Mouse (Mus musculus): ENCODE measurements at regions not wholly inside any gene's neighbourhood (a gene's known extent, or its start where the extent isn't known, plus 50 kb on each side); places are given as distances from the start of the nearest gene placed in this dataset.

DNA sequence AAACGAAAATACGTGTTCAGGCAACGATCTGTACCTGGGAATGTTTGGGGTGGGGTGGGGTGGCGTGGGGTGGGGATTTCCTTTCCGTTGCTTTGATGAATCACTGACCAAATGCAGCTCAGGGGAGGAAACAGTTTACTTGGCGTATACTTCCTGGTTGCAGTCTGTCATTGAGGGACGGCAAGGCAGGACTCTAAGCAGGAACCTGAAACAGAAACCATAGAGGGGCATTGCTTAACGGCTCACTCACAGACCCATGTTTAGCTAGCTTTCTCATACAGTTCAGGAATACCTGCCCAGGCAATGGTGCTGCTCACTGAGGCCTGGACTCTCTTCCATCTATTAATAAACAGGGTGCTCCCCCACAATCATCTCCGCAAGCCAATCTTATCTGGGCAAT is 55.1 kb upstream of the Smox start:
- H3K9ac ChIP-seq (ENCODE audit: low read length) = no peak overlapping the region
- ATAC-seq (no peak), DNase-seq (ENCODE audit: low spot score) (no peak)
- 87% methylated on average over 9 of the region's 9 CpGs for WGBS
- no peaks in the 10 kb centered on the region for H3K36me3 ChIP-seq (ENCODE audit: control insufficient read depth, insufficient read depth, low read length)
- H3K27me3 ChIP-seq (replicated peaks; ENCODE audit: control insufficient read depth, insufficient read depth, low read length) = no peaks in the 10 kb centered on the region
- no peaks in the 10 kb centered on the region for H3K9me3 ChIP-seq (replicated peaks; ENCODE audit: control insufficient read depth, low read length)
- no peak overlapping the region for H3K4me2 ChIP-seq (ENCODE audit: low read length)
- no peak overlapping the region for H3K27ac ChIP-seq (ENCODE audit: low read depth, low read length)
- H3K4me1 ChIP-seq (ENCODE audit: control insufficient read depth, insufficient read depth, low read length) = no peaks in the 10 kb centered on the region
- H3K4me3 ChIP-seq (ENCODE audit: low read depth, low read length) = no peak overlapping the region

DNA sequence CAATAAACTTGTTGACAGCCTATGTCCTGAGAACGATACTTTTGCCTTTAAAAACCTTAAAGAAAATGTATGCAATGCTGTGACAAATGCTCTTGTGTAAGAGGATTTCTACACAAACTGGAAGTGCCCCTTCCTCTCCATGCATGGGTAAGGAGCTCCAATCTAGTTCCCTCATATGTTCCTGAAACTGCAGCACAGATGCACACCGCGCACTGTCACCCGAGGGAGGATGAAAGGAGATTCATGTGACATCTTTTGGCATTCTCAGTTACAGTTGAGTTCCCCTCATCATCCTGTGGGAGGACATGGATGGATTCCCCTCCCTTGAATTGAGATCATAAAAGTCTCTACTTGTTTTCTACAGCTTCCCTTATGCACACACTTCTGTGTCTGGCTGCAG is 60.8 kb upstream of the Smox start:
- Histone ChIP-seq H3K4me2 (ENCODE audit: low read length) (no peak overlapping the region), H3K27ac (ENCODE audit: low read depth, low read length) (no peak overlapping the region), H3K4me3 (ENCODE audit: low read depth, low read length) (no peak overlapping the region), H3K4me1 (ENCODE audit: control insufficient read depth, insufficient read depth, low read length) (no peaks in the 10 kb centered on the region), H3K27me3 (replicated peaks; ENCODE audit: control insufficient read depth, insufficient read depth, low read length) (no peaks in the 10 kb centered on the region), H3K36me3 (ENCODE audit: control insufficient read depth, insufficient read depth, low read length) (no peaks in the 10 kb centered on the region), H3K9me3 (replicated peaks; ENCODE audit: control insufficient read depth, low read length) (no peaks in the 10 kb centered on the region), H3K9ac (ENCODE audit: low read length) (no peak overlapping the region)
- DNase-seq (ENCODE audit: low spot score) (no peak), ATAC-seq (no peak)
- 94% methylated on average over 4 of the region's 4 CpGs for WGBS

- Histone ChIP-seq H3K36me3 (ENCODE audit: control insufficient read depth, insufficient read depth, low read length) (no peaks in the 10 kb centered on the region), H3K4me2 (ENCODE audit: low read length) (no peak overlapping the region), H3K9me3 (replicated peaks; ENCODE audit: control insufficient read depth, low read length) (no peaks in the 10 kb centered on the region), H3K9ac (ENCODE audit: low read length) (no peak overlapping the region), H3K4me1 (ENCODE audit: control insufficient read depth, insufficient read depth, low read length) (no peaks in the 10 kb centered on the region), H3K27ac (ENCODE audit: low read depth, low read length) (no peak overlapping the region), H3K27me3 (replicated peaks; ENCODE audit: control insufficient read depth, insufficient read depth, low read length) (no peaks in the 10 kb centered on the region), H3K4me3 (ENCODE audit: low read depth, low read length) (no peak overlapping the region)
- 75% methylated on average over 4 of the region's 4 CpGs for WGBS
- no peak for ATAC-seq
- DNase-seq (ENCODE audit: low spot score) = no peak
These were observed 63.2 kb upstream of the Smox start for GRCm38 (mm10) chr2:131428089-131428488.

GRCm38 (mm10) chr2:131426941-131427340 is 64.4 kb upstream of the Smox start:
- Histone ChIP-seq H3K4me2 (ENCODE audit: low read length) (no peak overlapping the region), H3K4me1 (ENCODE audit: control insufficient read depth, insufficient read depth, low read length) (no peaks in the 10 kb centered on the region), H3K27me3 (replicated peaks; ENCODE audit: control insufficient read depth, insufficient read depth, low read length) (no peaks in the 10 kb centered on the region), H3K27ac (ENCODE audit: low read depth, low read length) (no peak overlapping the region), H3K4me3 (ENCODE audit: low read depth, low read length) (no peak overlapping the region), H3K36me3 (ENCODE audit: control insufficient read depth, insufficient read depth, low read length) (no peaks in the 10 kb centered on the region), H3K9ac (ENCODE audit: low read length) (no peak overlapping the region), H3K9me3 (replicated peaks; ENCODE audit: control insufficient read depth, low read length) (no peaks in the 10 kb centered on the region)
- ATAC-seq (no peak), DNase-seq (ENCODE audit: low spot score) (no peak)

DNA sequence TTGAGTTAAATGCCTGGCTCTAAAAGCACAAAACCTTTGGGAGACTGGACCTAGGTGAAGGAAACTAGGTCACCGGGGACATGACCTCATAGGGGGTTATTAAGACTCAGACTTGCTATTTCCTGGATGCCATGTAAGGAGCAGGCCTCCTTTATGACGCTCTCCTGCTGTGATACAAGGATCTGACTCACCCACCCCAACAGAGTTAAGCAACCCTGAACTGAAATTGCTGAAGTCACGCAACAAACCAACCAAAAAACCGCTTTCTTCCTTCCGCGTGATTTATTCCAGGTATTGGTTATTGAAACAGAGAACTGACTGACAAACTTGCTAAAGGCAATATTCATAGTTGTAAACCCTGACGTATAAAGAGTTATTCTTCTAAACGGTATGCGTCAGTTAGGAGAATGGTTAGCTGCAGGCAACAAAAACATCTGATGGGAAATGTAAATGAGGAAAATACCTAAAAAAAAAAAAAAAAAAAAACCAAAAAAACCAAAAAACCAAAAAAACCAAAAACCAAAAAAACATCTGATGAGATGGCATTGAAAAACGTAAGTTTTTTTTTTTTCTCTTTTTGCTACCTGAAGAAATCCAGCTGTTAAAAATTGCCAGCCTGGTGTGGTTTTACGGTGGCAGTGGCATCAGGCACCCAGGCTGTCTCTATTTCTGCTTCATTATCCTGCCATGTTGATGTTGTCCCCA is 67.5 kb upstream of the Smox start:
- ATAC-seq (no peak), DNase-seq (ENCODE audit: low spot score) (no peak)
- no peaks in the 10 kb centered on the region for H3K4me1 ChIP-seq (ENCODE audit: control insufficient read depth, insufficient read depth, low read length)
- no peak overlapping the region for H3K4me2 ChIP-seq (ENCODE audit: low read length)
- H3K9ac ChIP-seq (ENCODE audit: low read length) = no peak overlapping the region
- no peaks in the 10 kb centered on the region for H3K27me3 ChIP-seq (replicated peaks; ENCODE audit: control insufficient read depth, insufficient read depth, low read length)
- no peaks in the 10 kb centered on the region for H3K9me3 ChIP-seq (replicated peaks; ENCODE audit: control insufficient read depth, low read length)
- no peak overlapping the region for H3K27ac ChIP-seq (ENCODE audit: low read depth, low read length)
- no peaks in the 10 kb centered on the region for H3K36me3 ChIP-seq (ENCODE audit: control insufficient read depth, insufficient read depth, low read length)
- 82% methylated on average over 11 of the region's 11 CpGs for WGBS
- H3K4me3 ChIP-seq (ENCODE audit: low read depth, low read length) = no peak overlapping the region

- no peak overlapping the region for H3K27ac ChIP-seq (ENCODE audit: low read depth, low read length)
- WGBS = under 1% methylated on average over 13 of the region's 13 CpGs
- peak overlapping the region; percentile 48 for H3K4me2 ChIP-seq (ENCODE audit: low read length)
- no peaks in the 10 kb centered on the region for H3K36me3 ChIP-seq (ENCODE audit: control insufficient read depth, insufficient read depth, low read length)
- no peaks in the 10 kb centered on the region for H3K27me3 ChIP-seq (replicated peaks; ENCODE audit: control insufficient read depth, insufficient read depth, low read length)
- peak overlapping the region; percentile 36 for H3K4me3 ChIP-seq (ENCODE audit: low read depth, low read length)
- H3K9me3 ChIP-seq (replicated peaks; ENCODE audit: control insufficient read depth, low read length) = no peaks in the 10 kb centered on the region
- no peaks in the 10 kb centered on the region for H3K4me1 ChIP-seq (ENCODE audit: control insufficient read depth, insufficient read depth, low read length)
- peak overlapping the region; percentile 25; the same call in 1 of the 2 replicates for H3K9ac ChIP-seq (ENCODE audit: low read length)
- DNase-seq (ENCODE audit: low spot score) (peak; percentile 88), ATAC-seq (peak; percentile 93)
These were observed 68.3 kb upstream of the Smox start for GRCm38 (mm10) chr2:131422907-131423445.

DNA sequence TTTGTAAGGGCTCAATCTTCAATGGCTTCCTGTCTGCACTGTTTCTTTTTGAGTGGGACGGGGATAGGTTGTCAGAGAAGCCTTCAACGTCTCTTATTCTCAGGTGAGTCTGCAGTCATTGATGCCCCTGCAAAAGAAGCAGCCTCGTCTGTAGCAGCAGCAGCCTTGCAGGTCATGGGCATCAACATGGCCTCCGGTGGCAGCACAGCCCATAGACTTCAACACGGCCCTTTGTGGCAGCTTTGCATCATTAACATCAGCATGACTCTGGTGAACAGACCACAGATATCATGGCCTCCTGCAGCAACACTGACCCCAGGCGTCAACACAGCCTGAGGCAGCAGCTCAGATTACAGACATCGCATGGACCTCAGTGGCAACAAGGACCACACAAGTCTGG is 65.4 kb upstream of the Rnf24 start:
- no peak for ATAC-seq
- no peak overlapping the region for H3K4me3 ChIP-seq (ENCODE audit: low read depth, low read length)
- no peak overlapping the region for H3K27ac ChIP-seq (ENCODE audit: low read depth, low read length)
- H3K4me2 ChIP-seq (ENCODE audit: low read length) = no peak overlapping the region
- no peaks in the 10 kb centered on the region for H3K36me3 ChIP-seq (ENCODE audit: control insufficient read depth, insufficient read depth, low read length)
- H3K9me3 ChIP-seq (replicated peaks; ENCODE audit: control insufficient read depth, low read length) = no peaks in the 10 kb centered on the region
- DNase-seq (ENCODE audit: low spot score) = no peak
- no peak overlapping the region for H3K9ac ChIP-seq (ENCODE audit: low read length)
- no peaks in the 10 kb centered on the region for H3K4me1 ChIP-seq (ENCODE audit: control insufficient read depth, insufficient read depth, low read length)
- WGBS = 80% methylated on average over 7 of the region's 7 CpGs
- no peaks in the 10 kb centered on the region for H3K27me3 ChIP-seq (replicated peaks; ENCODE audit: control insufficient read depth, insufficient read depth, low read length)

DNA sequence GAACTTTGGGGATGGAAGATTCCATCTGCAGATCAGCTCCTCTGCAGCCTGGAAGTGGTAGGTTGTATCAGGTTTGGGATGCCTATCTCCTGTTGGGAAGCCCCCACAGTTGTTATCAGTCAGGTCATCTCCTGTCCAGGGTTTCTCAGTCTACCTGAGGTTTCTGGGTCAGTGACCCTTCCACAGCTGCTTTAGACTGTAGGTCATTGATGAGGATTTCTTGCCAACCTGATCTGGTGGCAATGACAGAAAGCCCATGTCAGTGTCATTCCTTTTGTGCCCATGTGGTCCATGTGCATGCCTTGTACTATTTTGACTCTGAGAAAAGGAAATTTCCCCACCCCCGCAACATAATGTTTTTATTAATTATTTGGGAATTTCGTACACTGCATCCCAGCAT is 64.8 kb upstream of the Rnf24 start:
- ATAC-seq = no peak
- H3K36me3 ChIP-seq (ENCODE audit: control insufficient read depth, insufficient read depth, low read length) = no peaks in the 10 kb centered on the region
- no peaks in the 10 kb centered on the region for H3K9me3 ChIP-seq (replicated peaks; ENCODE audit: control insufficient read depth, low read length)
- WGBS = 91% methylated on average over 2 of the region's 2 CpGs
- H3K27ac ChIP-seq (ENCODE audit: low read depth, low read length) = no peak overlapping the region
- H3K9ac ChIP-seq (ENCODE audit: low read length) = no peak overlapping the region
- no peaks in the 10 kb centered on the region for H3K27me3 ChIP-seq (replicated peaks; ENCODE audit: control insufficient read depth, insufficient read depth, low read length)
- H3K4me2 ChIP-seq (ENCODE audit: low read length) = no peak overlapping the region
- DNase-seq (ENCODE audit: low spot score) = no peak
- H3K4me3 ChIP-seq (ENCODE audit: low read depth, low read length) = no peak overlapping the region
- H3K4me1 ChIP-seq (ENCODE audit: control insufficient read depth, insufficient read depth, low read length) = no peaks in the 10 kb centered on the region

GRCm38 (mm10) chr2:131416482-131416881 is 63.8 kb upstream of the Rnf24 start:
- Histone ChIP-seq H3K27ac (ENCODE audit: low read depth, low read length) (no peak overlapping the region), H3K9me3 (replicated peaks; ENCODE audit: control insufficient read depth, low read length) (no peaks in the 10 kb centered on the region), H3K9ac (ENCODE audit: low read length) (no peak overlapping the region), H3K27me3 (replicated peaks; ENCODE audit: control insufficient read depth, insufficient read depth, low read length) (no peaks in the 10 kb centered on the region), H3K4me1 (ENCODE audit: control insufficient read depth, insufficient read depth, low read length) (no peaks in the 10 kb centered on the region), H3K36me3 (ENCODE audit: control insufficient read depth, insufficient read depth, low read length) (no peaks in the 10 kb centered on the region), H3K4me3 (ENCODE audit: low read depth, low read length) (no peak overlapping the region), H3K4me2 (ENCODE audit: low read length) (no peak overlapping the region)
- peak; percentile 55 for DNase-seq (ENCODE audit: low spot score)
- 37% methylated on average over 6 of the region's 6 CpGs for WGBS
- no peak for ATAC-seq
